Mouse (Mus musculus) megakaryocyte, embryonic 14.5 days (primary cell): ENCODE measurements around the gene Fam178b.

Experiments used
- FLI1 ChIP-seq: IDR thresholded peaks from 2 replicates; pipeline ENCODE4 v1.6.1; 2012; ENCODE audit warnings: low read length, inconsistent platforms, mixed read lengths
- GATA1 ChIP-seq: IDR thresholded peaks from 3 replicates; pipeline ENCODE4 v1.6.1; 2012; ENCODE audit warnings: mixed read lengths, low read length, inconsistent platforms, borderline replicate concordance

- no peak for TF ChIP-seq GATA1
- no peak for TF ChIP-seq FLI1
These were observed 80.7 kb downstream of the Fam178b start for GRCm38 (mm10) chr1:36602271-36602670.
